Mouse (Mus musculus) embryonic fibroblast, embryonic 13.5 days (primary cell): ENCODE measurements around the gene Acan. TPM values are rescaled to one million over a fixed set of nuclear protein-coding genes. Genes with fewer than 3 reads are reported as not detected.
A peak's percentile ranks its signal among the peaks of the same experiment; 100 is the strongest.

ENCODE experiments used
- H3K27ac ChIP-seq: 2 replicates; pipeline ENCODE4 v1.5.1; 2012; ENCODE audit warnings: low read length, control low read depth, inconsistent platforms; ENCODE audit not compliant: insufficient read depth
- H3K4me1 ChIP-seq: 2 replicates; pipeline ENCODE4 v1.6.1; 2011; ENCODE audit warnings: low read length; ENCODE audit not compliant: control insufficient read depth, insufficient read depth
- H3K4me3 ChIP-seq: 2 replicates; pipeline ENCODE4 v1.5.1; 2011; ENCODE audit warnings: mild to moderate bottlenecking, control low read depth, low read length; ENCODE audit not compliant: insufficient read depth
- CTCF ChIP-seq: IDR thresholded peaks from 2 replicates; pipeline ENCODE4 v1.5.1; 2011; ENCODE audit warnings: mild to moderate bottlenecking, control low read depth, low read length, moderate library complexity, borderline replicate concordance; ENCODE audit not compliant: insufficient read depth
- POLR2A ChIP-seq: IDR thresholded peaks from 2 replicates; pipeline ENCODE4 v1.6.1; 2011; ENCODE audit warnings: low read depth, mild to moderate bottlenecking, control low read depth, low read length, moderate library complexity
- polyA plus RNA-seq: library from polyadenylated mRNA; stranded (reverse); fragments of >200 nt; gene quantifications from 2 replicates; pipeline ENCODE4 v1.2.4, GENCODE M21; 2011; ENCODE audit warnings: low read depth; ENCODE audit not compliant: missing spikeins, insufficient read length

The Acan gene
- polyA plus RNA-seq, 1 experiment, result 10.4 TPM

GRCm38 (mm10) chr7:79133391-79133790 is 80.1 kb downstream of the Acan start:
- TF ChIP-seq POLR2A, result no peak
- peak; percentile 31; the same call in 1 of the 2 replicates for TF ChIP-seq CTCF
- Histone ChIP-seq H3K27ac (no peak overlapping the region), H3K4me1 (0 out of 2 replicates have a peak, but pooled peaks cover 2% of the 10 kb centered on the region), H3K4me3 (no peak overlapping the region)

- no peak for TF ChIP-seq POLR2A
- no peak for TF ChIP-seq CTCF
- H3K4me1 ChIP-seq, result peaks cover 3% of the 10 kb centered on the region; the same call in 1 of the 2 replicates
- H3K4me3 ChIP-seq, result no peak overlapping the region
- no peak overlapping the region for H3K27ac ChIP-seq
Measured at GRCm38 (mm10) chr7:79139328-79139824, 86.1 kb downstream of the Acan start.

GRCm38 (mm10) chr7:79139891-79140591 is 86.8 kb downstream of the Acan start:
- Histone ChIP-seq H3K4me3 (no peak overlapping the region), H3K27ac (no peak overlapping the region; the same call in 1 of the 2 replicates), H3K4me1 (peaks cover 3% of the 10 kb centered on the region; the same call in 1 of the 2 replicates)
- no peak for TF ChIP-seq POLR2A
- TF ChIP-seq CTCF, result no peak

- TF ChIP-seq CTCF (peak; percentile 78), POLR2A (no peak)
- Histone ChIP-seq H3K27ac (no peak overlapping the region), H3K4me1 (peaks cover 3% of the 10 kb centered on the region; the same call in 1 of the 2 replicates), H3K4me3 (no peak overlapping the region)
Measured at GRCm38 (mm10) chr7:79140897-79141296, 87.6 kb downstream of the Acan start.

- no peak overlapping the region for H3K27ac ChIP-seq
- TF ChIP-seq CTCF (no peak), POLR2A (no peak)
- H3K4me3 ChIP-seq, result peak overlapping the region; percentile 86
- H3K4me1 ChIP-seq, result peaks cover 8% of the 10 kb centered on the region; the same call in 1 of the 2 replicates
Measured at GRCm38 (mm10) chr7:79147011-79147837, 93.9 kb downstream of the Acan start.

GRCm38 (mm10) chr7:79147931-79148653 is 94.8 kb downstream of the Acan start:
- no peak for TF ChIP-seq CTCF
- TF ChIP-seq POLR2A, result no peak
- Histone ChIP-seq H3K4me1 (peaks cover 8% of the 10 kb centered on the region; the same call in 1 of the 2 replicates), H3K27ac (0 out of 2 replicates have a peak overlapping the region, but pooled peaks have one; percentile 48), H3K4me3 (peak overlapping the region; percentile 86)

GRCm38 (mm10) chr7:79148711-79149266 is 95.5 kb downstream of the Acan start, which contains the start of gene Mfge8:
Mfge8 (minus strand) TSS chr7:79149060.
- H3K4me1 ChIP-seq, result peaks cover 8% of the 10 kb centered on the region; the same call in 1 of the 2 replicates
- TF ChIP-seq CTCF, result no peak
- peak; percentile 94 for TF ChIP-seq POLR2A
- H3K27ac ChIP-seq, result peak within 1 kb of the TSS; percentile 48
- H3K4me3 ChIP-seq, result peak within 1 kb of the TSS; percentile 86

GRCm38 (mm10) chr7:79149522-79149921 is 96.2 kb downstream of the Acan start:
- no peak overlapping the region for H3K27ac ChIP-seq
- H3K4me1 ChIP-seq, result peaks cover 8% of the 10 kb centered on the region; the same call in 1 of the 2 replicates
- no peak for TF ChIP-seq POLR2A
- H3K4me3 ChIP-seq, result no peak overlapping the region

- Histone ChIP-seq H3K4me3 (no peak overlapping the region), H3K4me1 (no peaks in the 10 kb centered on the region), H3K27ac (no peak overlapping the region)
- TF ChIP-seq POLR2A, result no peak
- TF ChIP-seq CTCF, result no peak
Measured at GRCm38 (mm10) chr7:79159406-79159805, 106.1 kb downstream of the Acan start.

Other genes with a start within 250 kb of the Acan start
- 9.9 and 12.5 TPM in 2 replicates for gene Det1, start 206.2 kb upstream of the Acan start, polyA plus RNA-seq
- gene Aen, start 157.6 kb upstream of the Acan start, polyA plus RNA-seq, result 90.3 and 122 TPM in 2 replicates
- 7.3 and 9.9 TPM in 2 replicates for gene Isg20, start 140.1 kb upstream of the Acan start, polyA plus RNA-seq
- gene Hapln3, start 77.5 kb downstream of the Acan start, polyA plus RNA-seq, result 0.63 TPM in 1 of 2 replicates, not detected in the other
- gene Mfge8, start 95.6 kb downstream of the Acan start, polyA plus RNA-seq, result 217 and 303 TPM in 2 replicates
- gene Abhd2, start 219.7 kb downstream of the Acan start, polyA plus RNA-seq, result 80.4 and 80.5 TPM in 2 replicates